Mouse (Mus musculus): ENCODE measurements around the gene Mchr1.

DNA sequence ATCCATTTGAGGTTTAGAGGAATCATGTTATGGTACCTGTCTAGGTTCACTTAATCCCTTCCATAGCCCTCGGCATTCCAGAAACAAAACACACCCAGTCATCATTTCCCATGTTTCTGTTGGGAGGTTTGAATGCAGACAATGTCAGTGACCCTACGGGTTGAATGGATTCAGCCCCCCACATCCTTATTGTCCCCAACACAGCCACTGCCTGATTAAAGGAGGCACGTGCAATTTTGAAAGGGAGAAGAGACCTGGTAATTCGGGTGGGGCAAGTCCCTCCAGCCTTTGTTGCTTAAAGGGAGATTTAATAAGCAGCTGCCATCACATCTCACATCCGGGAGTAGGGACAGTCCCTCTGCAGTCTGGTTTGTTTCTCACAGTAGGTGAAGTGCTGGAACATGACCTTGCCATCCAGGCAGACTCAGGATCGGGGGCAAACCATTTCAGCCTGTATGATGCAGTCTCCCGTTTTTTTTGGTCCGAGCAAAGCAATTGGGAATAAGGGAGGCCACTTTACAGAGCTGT, 18.9 kb downstream of the Mchr1 start:
- no peak for TF ChIP-seq CTCF (IDR thresholded peaks at IDR 0.05)
- TF ChIP-seq POLR2A (IDR thresholded peaks at IDR 0.05; ENCODE audit: insufficient read depth, low read depth, low read length) = no peak
- TF ChIP-seq EP300 (IDR thresholded peaks at IDR 0.05; ENCODE audit: insufficient read depth, low read depth, low read length) = no peak

Measured in heart, adult 2 months (tissue).